Mouse (Mus musculus) liver, adult 2 months (tissue): Measurements from ENCODE around the gene Ms4a3.

ENCODE experiments used
- CTCF ChIP-seq: fragments of 200-500 bp; IDR thresholded peaks from 2 replicates; pipeline ENCODE4 v1.5.1; 2011; ENCODE audit warnings: low read depth, low read length, control low read depth
- POLR2A ChIP-seq: fragments of 200-500 bp; IDR thresholded peaks from 2 replicates; pipeline ENCODE4 v1.6.1; 2011; ENCODE audit warnings: low read length, control low read depth; ENCODE audit not compliant: insufficient read depth; ENCODE audit errors: extremely low read depth

GRCm38 (mm10) chr19:11614805-11615204 lies 25.8 kb downstream of the Ms4a3 start:
- TF ChIP-seq CTCF (no peak), POLR2A (no peak)
